Mouse (Mus musculus): ENCODE data around the gene Atg2b. TPM values are rescaled to one million over a fixed set of nuclear protein-coding genes. Genes with fewer than 3 reads are reported as not detected.

Gene Atg2b
- polyA plus RNA-seq, 1 experiment, result 0.63 TPM

DNA sequence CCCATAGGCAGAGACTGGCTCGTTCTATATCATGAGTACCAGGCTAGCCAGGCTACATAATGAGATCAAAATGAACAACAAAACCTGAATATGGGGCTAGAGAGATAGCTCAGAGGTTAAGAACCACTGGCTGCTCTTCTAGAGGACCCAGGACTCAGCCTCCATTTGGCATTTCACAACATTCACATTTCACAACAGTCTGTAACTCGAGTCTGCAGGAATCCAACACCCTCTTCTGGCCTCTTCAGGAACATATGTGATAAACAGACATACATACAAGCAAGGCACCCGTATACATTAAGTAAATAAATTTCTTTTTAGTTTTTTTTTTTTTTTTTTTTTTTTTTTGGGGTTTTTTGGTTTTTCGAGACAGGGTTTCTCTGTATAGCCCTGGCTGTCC is 3.5 kb upstream of the Atg2b start:
- Histone ChIP-seq H3K4me3 (replicated peaks) (no peak overlapping the region), H3K36me3 (ENCODE audit: control insufficient read depth) (peaks cover 5% of the 10 kb centered on the region; the same call in 1 of the 2 replicates), H3K9me3 (ENCODE audit: control insufficient read depth, low read length) (no peaks in the 10 kb centered on the region), H3K4me1 (ENCODE audit: control insufficient read depth) (peaks cover 27% of the 10 kb centered on the region), H3K27me3 (ENCODE audit: control insufficient read depth) (no peaks in the 10 kb centered on the region)
- TF ChIP-seq TAL1 (IDR thresholded peaks at IDR 0.05; ENCODE audit: low read length) (no peak), GATA1 (IDR thresholded peaks at IDR 0.05; ENCODE audit: low read length) (no peak)

DNA sequence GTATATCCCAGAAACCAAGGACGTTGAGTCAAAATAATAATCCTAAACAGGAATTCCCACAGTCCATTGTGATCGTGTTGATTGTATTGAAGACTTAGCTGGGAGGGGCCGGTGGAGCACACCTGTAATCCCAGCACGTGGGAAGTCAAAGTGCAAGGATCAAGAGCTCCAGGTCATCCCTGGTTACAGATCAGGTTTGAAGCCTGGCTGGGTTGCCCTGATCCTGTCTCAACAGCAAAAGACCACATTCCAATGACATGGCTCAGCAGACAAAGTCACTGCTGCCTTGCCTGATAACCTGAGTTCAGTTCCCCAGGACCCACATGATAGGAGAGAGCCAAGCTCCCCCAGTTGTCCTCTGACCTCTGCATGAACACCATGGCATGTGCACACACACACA is 2.4 kb upstream of the Atg2b start:
- Histone ChIP-seq H3K36me3 (ENCODE audit: control insufficient read depth) (peaks cover 6% of the 10 kb centered on the region), H3K4me1 (ENCODE audit: control insufficient read depth) (peaks cover 38% of the 10 kb centered on the region), H3K4me3 (replicated peaks) (no peak overlapping the region), H3K9me3 (ENCODE audit: control insufficient read depth, low read length) (no peaks in the 10 kb centered on the region), H3K27me3 (ENCODE audit: control insufficient read depth) (no peaks in the 10 kb centered on the region)
- TF ChIP-seq GATA1 (IDR thresholded peaks at IDR 0.05; ENCODE audit: low read length), result no peak
- no peak for TF ChIP-seq TAL1 (IDR thresholded peaks at IDR 0.05; ENCODE audit: low read length)

DNA sequence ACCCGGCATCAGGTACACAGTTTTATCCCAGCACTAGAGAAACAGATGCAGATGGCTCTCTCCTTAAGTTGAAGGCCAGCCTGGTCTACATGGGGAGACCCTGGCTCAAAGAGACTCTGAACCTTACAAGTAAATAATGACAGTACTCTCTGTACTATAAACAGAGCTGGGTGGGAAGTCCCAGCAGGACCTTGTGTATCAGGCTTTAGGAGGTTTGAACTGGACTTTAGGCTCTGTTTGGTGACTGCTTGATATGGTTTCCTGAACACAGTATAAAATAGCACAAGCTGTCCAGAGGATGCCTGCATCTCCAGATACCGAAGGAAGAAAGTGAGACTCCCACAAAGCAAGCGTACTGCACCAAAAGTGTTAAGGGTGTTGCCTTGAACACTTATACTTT is 1.8 kb upstream of the Atg2b start:
- no peak for TF ChIP-seq GATA1 (IDR thresholded peaks at IDR 0.05; ENCODE audit: low read length)
- no peak for TF ChIP-seq TAL1 (IDR thresholded peaks at IDR 0.05; ENCODE audit: low read length)
- peaks cover 11% of the 10 kb centered on the region for H3K36me3 ChIP-seq (ENCODE audit: control insufficient read depth)
- H3K9me3 ChIP-seq (ENCODE audit: control insufficient read depth, low read length), result no peaks in the 10 kb centered on the region
- no peak overlapping the region for H3K4me3 ChIP-seq (replicated peaks)
- no peaks in the 10 kb centered on the region for H3K27me3 ChIP-seq (ENCODE audit: control insufficient read depth)
- peaks cover 43% of the 10 kb centered on the region for H3K4me1 ChIP-seq (ENCODE audit: control insufficient read depth)

DNA sequence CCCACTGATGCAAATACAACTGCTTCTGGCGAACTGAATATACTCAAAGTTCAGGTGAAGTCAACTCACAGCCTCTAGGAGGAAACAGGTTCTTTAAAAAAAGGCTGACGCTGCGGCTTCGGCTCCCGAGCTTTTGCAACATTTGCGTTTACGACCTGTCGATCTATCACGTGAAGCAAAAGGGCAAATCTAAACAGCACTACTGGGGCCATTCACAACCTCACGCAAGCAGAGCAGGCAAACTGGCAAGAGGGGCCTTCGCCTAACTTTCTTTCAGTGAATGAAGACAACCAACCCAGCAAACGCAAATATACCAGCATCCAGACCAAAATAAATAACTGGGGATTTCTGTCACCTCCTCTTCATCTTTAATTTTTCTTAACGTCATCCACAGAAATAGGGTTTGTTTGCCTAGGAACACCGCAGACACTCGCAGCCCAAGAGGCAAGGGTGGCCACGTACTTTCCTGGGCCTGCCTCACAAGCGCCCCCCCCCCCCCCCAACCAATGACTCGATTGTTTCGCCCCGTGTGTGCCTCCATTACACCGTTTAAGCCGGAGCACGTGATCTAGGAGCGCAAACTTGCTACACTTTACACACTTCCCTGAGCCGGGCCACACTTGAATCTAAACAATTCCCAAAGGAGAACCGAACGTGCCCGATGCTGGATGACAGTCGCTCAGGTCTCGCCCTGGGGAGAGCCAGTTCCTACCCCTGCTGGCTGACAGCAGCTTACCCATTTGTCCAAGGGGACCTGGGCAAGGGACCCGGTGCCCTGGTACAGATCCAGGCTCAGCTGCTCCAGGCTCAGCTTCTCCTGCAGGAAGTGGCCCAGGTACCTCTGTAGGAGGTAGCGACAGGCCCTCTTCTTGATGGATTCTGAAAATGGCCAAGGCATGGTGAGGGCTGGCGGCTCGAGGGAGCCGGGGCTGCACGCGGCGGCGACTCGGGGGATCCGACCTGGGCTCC is 794 bp downstream of the Atg2b start, which contains the start of gene Gskip:
Gene Gskip, plus strand, starts transcription at position 897 of the 969 bp plus-strand sequence.
- H3K27me3 ChIP-seq (ENCODE audit: control insufficient read depth), result no peaks in the 10 kb centered on the region
- TF ChIP-seq TAL1 (IDR thresholded peaks at IDR 0.05; ENCODE audit: low read length), result no peak
- no peak for TF ChIP-seq GATA1 (IDR thresholded peaks at IDR 0.05; ENCODE audit: low read length)
- no peaks in the 10 kb centered on the region for H3K9me3 ChIP-seq (ENCODE audit: control insufficient read depth, low read length)
- peaks cover 32% of the 10 kb centered on the region for H3K36me3 ChIP-seq (ENCODE audit: control insufficient read depth)
- H3K4me1 ChIP-seq (ENCODE audit: control insufficient read depth), result peaks cover 46% of the 10 kb centered on the region
- peak within 1 kb of the TSS; percentile 100 for H3K4me3 ChIP-seq (replicated peaks)

DNA sequence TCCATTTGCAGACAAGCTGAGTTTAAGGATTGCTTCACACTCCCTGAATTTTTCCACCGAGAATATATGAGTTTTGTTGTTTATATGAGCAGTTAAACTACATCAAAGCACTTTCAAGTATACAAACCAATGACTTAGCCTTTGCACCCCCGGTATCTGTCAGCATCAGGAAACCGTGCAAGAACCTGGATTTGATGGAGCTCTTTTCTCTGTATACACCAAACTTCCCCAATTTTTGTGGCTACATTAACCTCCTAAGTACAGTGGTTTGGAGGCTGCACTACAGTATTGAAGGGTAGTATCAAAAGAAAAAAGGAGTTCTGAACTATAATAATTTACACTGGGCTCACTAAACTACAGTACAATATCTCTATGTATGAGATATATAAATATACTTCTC is 6.2 kb downstream of the Atg2b start:
- Histone ChIP-seq H3K4me1 (ENCODE audit: control insufficient read depth) (peaks cover 33% of the 10 kb centered on the region), H3K27me3 (ENCODE audit: control insufficient read depth) (no peaks in the 10 kb centered on the region), H3K9me3 (ENCODE audit: control insufficient read depth, low read length) (no peaks in the 10 kb centered on the region), H3K36me3 (ENCODE audit: control insufficient read depth) (peaks cover 79% of the 10 kb centered on the region), H3K4me3 (replicated peaks) (no peak overlapping the region)
- TF ChIP-seq TAL1 (IDR thresholded peaks at IDR 0.05; ENCODE audit: low read length) (no peak), GATA1 (IDR thresholded peaks at IDR 0.05; ENCODE audit: low read length) (no peak)

DNA sequence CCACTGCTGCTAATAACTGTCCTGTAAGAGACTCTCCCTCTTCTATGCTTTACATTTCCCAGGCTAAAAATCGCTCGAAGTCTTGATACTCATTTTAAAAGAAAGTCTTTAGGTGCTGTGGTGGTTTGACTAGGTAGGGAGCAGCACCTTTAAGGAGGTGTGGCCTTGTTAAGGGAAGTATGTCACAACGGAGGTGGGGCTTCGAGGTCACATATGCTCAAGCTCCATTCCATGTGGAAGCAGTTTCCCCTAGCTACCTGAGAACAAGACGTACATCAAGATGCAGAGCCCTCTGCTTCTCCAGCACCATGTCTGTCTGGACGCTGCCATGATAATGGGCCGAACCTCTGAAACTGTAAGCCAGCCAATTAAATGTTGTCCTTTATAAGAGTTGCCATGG is 6.8 kb downstream of the Atg2b start:
- TF ChIP-seq GATA1 (IDR thresholded peaks at IDR 0.05; ENCODE audit: low read length), result no peak
- Histone ChIP-seq H3K27me3 (ENCODE audit: control insufficient read depth) (no peaks in the 10 kb centered on the region), H3K9me3 (ENCODE audit: control insufficient read depth, low read length) (no peaks in the 10 kb centered on the region), H3K36me3 (ENCODE audit: control insufficient read depth) (peaks cover 84% of the 10 kb centered on the region), H3K4me3 (replicated peaks) (no peak overlapping the region), H3K4me1 (ENCODE audit: control insufficient read depth) (peaks cover 27% of the 10 kb centered on the region)

DNA sequence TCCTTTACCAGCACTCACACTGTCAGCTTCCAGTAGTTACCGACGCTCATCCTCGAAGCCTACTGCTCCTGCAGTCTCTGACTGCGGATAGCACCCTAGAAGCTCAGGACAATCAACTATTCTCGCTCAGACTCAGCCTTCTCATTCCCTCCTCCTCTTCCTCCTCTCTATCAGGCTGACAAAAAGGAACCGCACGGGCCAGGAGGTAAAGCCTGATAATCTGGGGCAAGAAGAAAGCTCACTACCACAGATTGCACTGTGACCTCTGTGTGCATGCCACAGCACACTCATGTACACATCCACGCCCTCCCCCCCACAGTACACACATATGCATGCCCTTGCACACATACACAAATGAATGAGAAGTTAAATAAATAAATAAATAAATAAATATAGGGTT is 8.7 kb downstream of the Atg2b start:
- Histone ChIP-seq H3K27me3 (ENCODE audit: control insufficient read depth) (no peaks in the 10 kb centered on the region), H3K36me3 (ENCODE audit: control insufficient read depth) (peaks cover 88% of the 10 kb centered on the region), H3K4me1 (ENCODE audit: control insufficient read depth) (peaks cover 14% of the 10 kb centered on the region), H3K9me3 (ENCODE audit: control insufficient read depth, low read length) (no peaks in the 10 kb centered on the region), H3K4me3 (replicated peaks) (no peak overlapping the region)
- TF ChIP-seq TAL1 (IDR thresholded peaks at IDR 0.05; ENCODE audit: low read length) (no peak), GATA1 (IDR thresholded peaks at IDR 0.05; ENCODE audit: low read length) (no peak)

DNA sequence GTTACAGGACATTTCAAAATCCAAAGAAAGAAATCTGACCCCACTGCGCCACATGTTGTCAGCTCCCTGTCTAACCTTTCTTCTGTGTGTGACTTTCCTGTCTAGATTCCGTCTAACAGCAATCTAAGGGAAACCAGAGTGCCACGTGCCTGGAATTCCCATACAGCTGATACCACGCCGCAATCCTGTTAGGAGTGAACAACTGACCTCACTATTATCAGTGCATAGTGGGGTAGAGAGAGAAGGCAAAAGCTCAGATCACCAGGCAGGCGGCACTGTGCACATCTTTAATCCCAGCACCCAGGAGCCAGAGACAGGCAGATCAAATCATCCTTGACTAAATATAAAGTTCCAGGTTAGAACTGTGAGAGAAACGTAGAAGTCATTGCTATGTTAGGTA is 29.2 kb downstream of the Atg2b start:
- no peak for TF ChIP-seq GATA1 (IDR thresholded peaks at IDR 0.05; ENCODE audit: low read length)
- Histone ChIP-seq H3K27me3 (ENCODE audit: control insufficient read depth) (no peaks in the 10 kb centered on the region), H3K4me1 (ENCODE audit: control insufficient read depth) (no peaks in the 10 kb centered on the region), H3K4me3 (replicated peaks) (no peak overlapping the region), H3K9me3 (ENCODE audit: control insufficient read depth, low read length) (no peaks in the 10 kb centered on the region), H3K36me3 (ENCODE audit: control insufficient read depth) (peaks cover 97% of the 10 kb centered on the region)

DNA sequence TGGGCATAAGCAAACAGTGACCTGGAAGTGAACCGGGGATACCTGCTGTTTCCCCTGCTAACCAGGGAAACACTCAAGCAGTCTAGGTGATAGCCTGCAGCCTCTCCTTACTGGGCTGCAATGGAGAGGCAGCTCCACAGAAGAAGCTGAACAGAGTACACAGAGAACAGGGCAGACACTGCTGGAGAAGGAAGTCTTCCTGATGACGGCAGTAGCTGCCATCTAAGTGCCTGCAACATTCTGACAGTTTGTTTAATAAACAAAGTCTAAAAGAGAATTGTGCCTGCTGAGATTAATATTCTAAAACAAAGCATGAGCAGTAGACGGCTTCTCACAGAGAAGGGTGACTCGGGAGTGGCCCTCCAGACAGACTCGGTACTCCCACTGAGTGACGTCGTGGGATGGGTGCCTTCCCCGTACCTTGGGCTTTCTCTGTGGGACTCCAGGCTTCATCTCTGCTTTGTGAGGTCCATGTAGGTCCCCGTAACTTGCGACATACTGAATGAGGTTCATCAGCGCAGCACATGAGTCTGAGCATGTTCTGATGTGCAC is 42.2 kb downstream of the Atg2b start:
- Histone ChIP-seq H3K4me3 (replicated peaks) (no peak overlapping the region), H3K4me1 (ENCODE audit: control insufficient read depth) (no peaks in the 10 kb centered on the region), H3K36me3 (ENCODE audit: control insufficient read depth) (peaks cover 99% of the 10 kb centered on the region), H3K9me3 (ENCODE audit: control insufficient read depth, low read length) (no peaks in the 10 kb centered on the region), H3K27me3 (ENCODE audit: control insufficient read depth) (no peaks in the 10 kb centered on the region)
- TF ChIP-seq GATA1 (IDR thresholded peaks at IDR 0.05; ENCODE audit: low read length) (no peak), TAL1 (IDR thresholded peaks at IDR 0.05; ENCODE audit: low read length) (no peak)
